Comparison of ENCODE assay signal across 29 mouse cellular contexts in genomic region chr4:102990595-102991340, GRCm38 (mm10). TPM values are rescaled to one million over a fixed set of nuclear protein-coding genes. Genes with fewer than 3 reads are reported as not detected.
DNase-seq lines count a peak whose midpoint lies in the region; ATAC-seq lines count a peak whose summit lies in the region.
"Had no signal": no experiment of that assay in that cellular context is flagged by ENCODE, and none has a peak within 500 bp of the region (broad histone marks: within the 10 kb centered on the region; RNA-seq: fewer than 3 reads in every experiment).

No protein-coding gene starts in this region.

- 88% methylated on average over 11 of the region's 11 CpGs for WGBS in midbrain, embryonic 11.5 days
- 83% methylated on average over 11 of the region's 11 CpGs for WGBS in midbrain, embryonic 15.5 days

- DNase-seq in midbrain, embryonic 11.5 days (ENCODE audit: low spot score, missing footprints), result peak; percentile 49
- peak; percentile 72 to 81 for DNase-seq in thymus, postnatal 10 days (ENCODE audit: low spot score in 2 of 2)
- no peak for DNase-seq in layer of hippocampus, postnatal 25 days (ENCODE audit: extremely low spot score in 1 of 2, low spot score in 1 of 2)
- no peak for DNase-seq in lung, postnatal 36 days
- DNase-seq in kidney, adult 8-10 months, result no peak
- DNase-seq: cerebellum, adult 18-20 months; cerebellum, postnatal 25 days; embryo, embryonic 11 days; gastrocnemius, postnatal 10 days; heart, postnatal 36 days; kidney, adult 11 months; kidney, postnatal 14 days; left cerebral cortex, postnatal 4 days; liver, postnatal 0 days; lung, postnatal 10 days; retina, postnatal 1 day; right cerebral cortex, postnatal 4 days had no signal

- no peak overlapping the region for H3K27ac ChIP-seq in midbrain, embryonic 11.5 days (ENCODE audit: low read depth, low read length)
- no peak overlapping the region for H3K27ac ChIP-seq in midbrain, embryonic 15.5 days
- H3K27ac ChIP-seq: hindbrain, embryonic 14.5 days; layer of hippocampus, adult 2 months; stomach, postnatal 0 days had no signal

- H3K4me3 ChIP-seq in midbrain, embryonic 11.5 days (ENCODE audit: low read depth, low read length), result no peak overlapping the region
- H3K4me3 ChIP-seq in midbrain, embryonic 15.5 days, result no peak overlapping the region
- H3K4me3 ChIP-seq: layer of hippocampus, adult 2 months; megakaryocyte, embryonic 14.5 days had no signal

- H3K4me1 ChIP-seq in midbrain, embryonic 11.5 days (ENCODE audit: control insufficient read depth, insufficient read depth, low read length), result no peaks in the 10 kb centered on the region
- no peaks in the 10 kb centered on the region for H3K4me1 ChIP-seq in midbrain, embryonic 15.5 days

- H3K9me3 ChIP-seq in midbrain, embryonic 11.5 days (ENCODE audit: control insufficient read depth, low read length), result no peaks in the 10 kb centered on the region
- no peaks in the 10 kb centered on the region for H3K9me3 ChIP-seq in midbrain, embryonic 15.5 days
- H3K9me3 ChIP-seq: megakaryocyte, embryonic 14.5 days had no signal

- no peaks in the 10 kb centered on the region for H3K27me3 ChIP-seq in midbrain, embryonic 11.5 days (ENCODE audit: control insufficient read depth, insufficient read depth, low read length)
- H3K27me3 ChIP-seq in midbrain, embryonic 15.5 days (replicated peaks), result no peaks in the 10 kb centered on the region
- H3K27me3 ChIP-seq: megakaryocyte, embryonic 14.5 days had no signal

- no peaks in the 10 kb centered on the region for H3K36me3 ChIP-seq in midbrain, embryonic 11.5 days (ENCODE audit: control insufficient read depth, insufficient read depth, low read length)
- no peaks in the 10 kb centered on the region for H3K36me3 ChIP-seq in midbrain, embryonic 15.5 days (replicated peaks)

- no peak overlapping the region for H3K9ac ChIP-seq in midbrain, embryonic 11.5 days (ENCODE audit: low read length)
- no peak overlapping the region for H3K9ac ChIP-seq in midbrain, embryonic 15.5 days
- H3K9ac ChIP-seq: hindbrain, embryonic 14.5 days; liver, postnatal 0 days had no signal

- ATAC-seq in midbrain, embryonic 11.5 days (ENCODE audit: low FRiP score), result no peak
- ATAC-seq in midbrain, embryonic 15.5 days (replicated peaks), result no peak
- ATAC-seq in activated CD4-positive, CD25-positive, alpha-beta regulatory T cell, adult 4 months, result peak; percentile 67
- ATAC-seq: liver, postnatal 0 days had no signal

- H3K4me2 ChIP-seq in midbrain, embryonic 11.5 days, result no peak overlapping the region
- no peak overlapping the region for H3K4me2 ChIP-seq in midbrain, embryonic 15.5 days
- H3K4me2 ChIP-seq: hindbrain, embryonic 14.5 days had no signal

RNA-seq across cellular contexts. Expression of gene Tctex1d1, which starts 12.4 kb away (rescaled TPM):
- polyA plus RNA-seq in midbrain, embryonic 11.5 days (2014; fragmentation: Nextera tagmentation; extraction: Ambion mirVana), result 0.22 TPM in 1 of 2 replicates, not detected in the other
- polyA plus RNA-seq in midbrain, embryonic 15.5 days (2015; fragmentation: Nextera tagmentation; extraction: Ambion mirVana), result 1.3 and 1.5 TPM in 2 replicates
- polyA plus RNA-seq in activated CD4-positive, CD25-positive, alpha-beta regulatory T cell, adult 4 months (2017; shearing (Covaris generic)), result under 1 TPM in 1 of 2 experiments, not detected in 1; 0.89 TPM
- under 1 TPM in 1 of 2 experiments, not detected in 1; 0.52 TPM for total RNA-seq in layer of hippocampus, postnatal 25 days (2021)
- total RNA-seq: adrenal gland, adult 18-20 months; adrenal gland, postnatal 4 days; gastrocnemius, postnatal 10 days; heart, adult 8-10 months; heart, postnatal 36 days; liver, adult 2 months had no signal
- polyA plus RNA-seq: liver, adult 2 months; liver, postnatal 0 days had no signal

RNA-seq across cellular contexts. Expression of gene Insl5, which starts 35.9 kb away (rescaled TPM):
- polyA plus RNA-seq in midbrain, embryonic 11.5 days (2014; fragmentation: Nextera tagmentation; extraction: Ambion mirVana), result 0.23 and 0.43 TPM in 2 replicates
- 0.30 and 0.52 TPM in 2 replicates for polyA plus RNA-seq in midbrain, embryonic 15.5 days (2015; fragmentation: Nextera tagmentation; extraction: Ambion mirVana)
- polyA plus RNA-seq in activated CD4-positive, CD25-positive, alpha-beta regulatory T cell, adult 4 months (2017; shearing (Covaris generic)), result not detected
- total RNA-seq in layer of hippocampus, postnatal 25 days (2021), result under 1 TPM in 1 of 2 experiments, not detected in 1; 0.99 TPM
- total RNA-seq: adrenal gland, adult 18-20 months; adrenal gland, postnatal 4 days; gastrocnemius, postnatal 10 days; heart, adult 8-10 months; heart, postnatal 36 days; left cerebral cortex, postnatal 4 days; liver, adult 2 months had no signal
- polyA plus RNA-seq: forebrain, embryonic 11.5 days; liver, adult 2 months; liver, postnatal 0 days; neural tube, embryonic 11.5 days; stomach, postnatal 0 days had no signal

Comparison
In these comparisons a context has a peak if more than half of its experiments do, and no peak if none do; other contexts are left out.
1. DNase-seq: peak in midbrain, embryonic 11.5 days (single experiment) and thymus, postnatal 10 days (2 of 2); none in layer of hippocampus, postnatal 25 days (0 of 2), lung, postnatal 36 days (single experiment) and kidney, adult 8-10 months (0 of 2).